24 mouse cellular contexts compared by ENCODE assay signal in the genomic region with DNA sequence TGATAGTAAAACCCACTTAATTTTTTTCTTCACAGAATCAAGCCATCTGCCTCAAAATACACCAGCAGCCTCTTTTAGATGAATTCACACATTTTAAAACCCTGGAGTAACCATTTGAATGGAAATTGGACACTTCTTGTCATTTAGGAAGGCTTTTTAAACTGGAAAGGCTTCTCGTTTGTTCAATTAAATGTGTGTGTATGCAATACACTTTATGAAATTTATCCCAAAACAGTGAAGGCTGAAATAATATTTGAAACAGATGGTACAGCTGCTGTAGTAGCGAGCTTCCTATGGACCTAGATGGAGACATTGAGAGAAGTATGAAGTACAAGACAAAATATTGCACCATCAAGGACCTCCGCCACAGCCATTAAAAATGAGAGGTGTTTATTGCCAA.
"Had no signal": no experiment of that assay in that cellular context is flagged by ENCODE, and none has a peak within 500 bp of the region (broad histone marks: within the 10 kb centered on the region; RNA-seq: fewer than 3 reads in every experiment).

No protein-coding gene starts in this region.

- H3K4me3 ChIP-seq: kidney, embryonic 15.5 days; left cerebral cortex, adult 2 months; limb, embryonic 12.5 days; liver, embryonic 12.5 days; liver, embryonic 15.5 days; lung, embryonic 15.5 days; megakaryocyte, embryonic 14.5 days; midbrain, embryonic 10.5 days; midbrain, embryonic 13.5 days; neural tube, embryonic 12.5 days had no signal

- H3K27ac ChIP-seq: kidney, embryonic 15.5 days; left cerebral cortex, adult 2 months; limb, embryonic 12.5 days; liver, embryonic 12.5 days; liver, embryonic 15.5 days; lung, embryonic 15.5 days; midbrain, embryonic 10.5 days; midbrain, embryonic 13.5 days; neural tube, embryonic 12.5 days had no signal

- H3K4me1 ChIP-seq: kidney, embryonic 15.5 days; liver, embryonic 12.5 days; liver, embryonic 15.5 days; megakaryocyte, embryonic 14.5 days; midbrain, embryonic 10.5 days; neural tube, embryonic 12.5 days had no signal

- H3K27me3 ChIP-seq: kidney, embryonic 15.5 days; limb, embryonic 12.5 days; liver, embryonic 12.5 days; liver, embryonic 15.5 days; lung, embryonic 15.5 days; megakaryocyte, embryonic 14.5 days; midbrain, embryonic 13.5 days; neural tube, embryonic 12.5 days had no signal

- H3K9me3 ChIP-seq: kidney, embryonic 15.5 days; limb, embryonic 12.5 days; liver, embryonic 12.5 days; liver, embryonic 15.5 days; lung, embryonic 15.5 days; megakaryocyte, embryonic 14.5 days; midbrain, embryonic 10.5 days; midbrain, embryonic 13.5 days; neural tube, embryonic 12.5 days had no signal

- H3K4me2 ChIP-seq: kidney, embryonic 15.5 days; limb, embryonic 12.5 days; liver, embryonic 12.5 days; liver, embryonic 15.5 days; lung, embryonic 15.5 days; midbrain, embryonic 13.5 days; neural tube, embryonic 12.5 days had no signal

- H3K36me3 ChIP-seq: kidney, embryonic 15.5 days; limb, embryonic 12.5 days; liver, embryonic 12.5 days; liver, embryonic 15.5 days; lung, embryonic 15.5 days; midbrain, embryonic 10.5 days; midbrain, embryonic 13.5 days; neural tube, embryonic 12.5 days had no signal

- H3K9ac ChIP-seq: kidney, embryonic 15.5 days; limb, embryonic 12.5 days; liver, embryonic 12.5 days; liver, embryonic 15.5 days; lung, embryonic 15.5 days; midbrain, embryonic 13.5 days; neural tube, embryonic 12.5 days had no signal

- ATAC-seq: liver, embryonic 12.5 days; midbrain, embryonic 13.5 days had no signal

- DNase-seq: kidney, adult 8-10 months; kidney, postnatal 10 days; kidney, postnatal 36 days; layer of hippocampus, postnatal 36 days; liver; lung, adult 18-20 months; lung, postnatal 10 days; lung, postnatal 36 days; retina, postnatal 1 day; right cerebral cortex, postnatal 25 days; spleen, adult 18-20 months; thymus, adult 18-20 months; thymus, postnatal 14 days; thymus, postnatal 4 days had no signal
